Mouse (Mus musculus) forebrain, embryonic 11.5 days (tissue): Measurements from ENCODE around the gene Cisd3. TPM values are rescaled to one million over a fixed set of nuclear protein-coding genes. Genes with fewer than 3 reads are reported as not detected.

ENCODE experiments used
- ATAC-seq: fragments of 200-750 bp; cut with Nextera tagmentation; replicated peaks from 2 replicates; pipeline ENCODE4 v1.8.0; 2017; ENCODE audit warnings: moderate TSS enrichment; ENCODE audit not compliant: low FRiP score
- DNase-seq: peaks from one replicate; pipeline ENCODE4 v3.0.0-alpha.2; 2017; ENCODE audit warnings: low spot score
- H3K27ac ChIP-seq: fragments of 300-500 bp; sonication (generic); 2 replicates; pipeline ENCODE4 v1.5.1; 2014; ENCODE audit warnings: low read depth, low read length
- H3K27me3 ChIP-seq: fragments of 300-500 bp; sonication (generic); 2 replicates; pipeline ENCODE4 v1.6.1; 2014; ENCODE audit warnings: mild to moderate bottlenecking, low read length, mixed read lengths; ENCODE audit not compliant: control insufficient read depth, insufficient read depth
- H3K36me3 ChIP-seq: fragments of 300-500 bp; sonication (generic); 2 replicates; pipeline ENCODE4 v1.6.1; 2014; ENCODE audit warnings: mild to moderate bottlenecking, low read length, moderate library complexity, mixed read lengths; ENCODE audit not compliant: control insufficient read depth, insufficient read depth
- H3K4me1 ChIP-seq: fragments of 300-500 bp; sonication (generic); replicated peaks from 2 replicates; pipeline ENCODE4 v1.6.1; 2014; ENCODE audit warnings: low read length, mixed read lengths; ENCODE audit not compliant: control insufficient read depth, insufficient read depth
- H3K4me2 ChIP-seq: fragments of 300-500 bp; sonication (generic); 2 replicates; pipeline ENCODE4 v1.6.1; 2014; ENCODE audit warnings: low read depth, mild to moderate bottlenecking, low read length, moderate library complexity, mixed read lengths; ENCODE audit not compliant: severe bottlenecking
- H3K4me3 ChIP-seq: fragments of 300-500 bp; sonication (generic); 2 replicates; pipeline ENCODE4 v1.5.1; 2014; ENCODE audit warnings: low read depth, low read length
- H3K9ac ChIP-seq: fragments of 300-500 bp; sonication (generic); 2 replicates; pipeline ENCODE4 v1.6.1; 2014; ENCODE audit warnings: low read length
- H3K9me3 ChIP-seq: fragments of 300-500 bp; sonication (generic); 2 replicates; pipeline ENCODE4 v1.6.1; 2016; ENCODE audit warnings: low read length, mixed read lengths; ENCODE audit not compliant: control insufficient read depth
- WGBS: fragments of 180-500 bp; shearing (Covaris S2); extraction: QIAGEN DNeasy Blood & Tissue Kit; methylation state at CpG from one replicate; pipeline ENCODE4 v1.1.7; 2014; 5-methylcytosine and 5-hydroxymethylcytosine counted together
- polyA plus RNA-seq: library from polyadenylated mRNA; unstranded; fragments of >200 nt; fragmentation: Nextera tagmentation; extraction: Ambion mirVana; gene quantifications from 2 replicates; pipeline ENCODE4 v1.2.1, GENCODE M21; 2014

Cisd3 gene
- polyA plus RNA-seq, 1 experiment from 2014 or later = 13.5 TPM

- H3K9ac ChIP-seq = peak overlapping the region; percentile 28
- DNase-seq (no peak), ATAC-seq (no peak)
- peak overlapping the region; percentile 71 for H3K4me2 ChIP-seq
- no peaks in the 10 kb centered on the region for H3K9me3 ChIP-seq
- peaks cover 3% of the 10 kb centered on the region; the same call in 1 of the 2 replicates for H3K36me3 ChIP-seq
- H3K4me1 ChIP-seq = peaks cover 2% of the 10 kb centered on the region; the same call in 1 of the 2 replicates
- 73% methylated on average over 11 of the region's 11 CpGs for WGBS
- no peaks in the 10 kb centered on the region; the same call in 1 of the 2 replicates for H3K27me3 ChIP-seq
- peak overlapping the region; percentile 22; the same call in 1 of the 2 replicates for H3K4me3 ChIP-seq
- H3K27ac ChIP-seq = no peak overlapping the region
These were observed 789 bp downstream of the Cisd3 start for GRCm38 (mm10) chr11:97686322-97686908.

- no peak overlapping the region for H3K9ac ChIP-seq
- ATAC-seq (no peak), DNase-seq (no peak)
- H3K9me3 ChIP-seq = no peaks in the 10 kb centered on the region
- H3K4me2 ChIP-seq = no peak overlapping the region
- H3K27me3 ChIP-seq = no peaks in the 10 kb centered on the region; the same call in 1 of the 2 replicates
- H3K36me3 ChIP-seq = peaks cover 3% of the 10 kb centered on the region; the same call in 1 of the 2 replicates
- no peak overlapping the region for H3K27ac ChIP-seq
- no peak overlapping the region for H3K4me3 ChIP-seq
- WGBS = 92% methylated on average over 3 of the region's 3 CpGs
- H3K4me1 ChIP-seq = peaks cover 2% of the 10 kb centered on the region; the same call in 1 of the 2 replicates
These were observed 1.4 kb downstream of the Cisd3 start for GRCm38 (mm10) chr11:97687061-97687460.

GRCm38 (mm10) chr11:97689861-97690260 lies 4.2 kb downstream of the Cisd3 start:
- Histone ChIP-seq H3K4me1 (peaks cover 4% of the 10 kb centered on the region; the same call in 1 of the 2 replicates), H3K27ac (no peak overlapping the region), H3K9me3 (no peaks in the 10 kb centered on the region), H3K27me3 (no peaks in the 10 kb centered on the region), H3K9ac (no peak overlapping the region), H3K4me2 (no peak overlapping the region), H3K4me3 (no peak overlapping the region), H3K36me3 (peaks cover 3% of the 10 kb centered on the region; the same call in 1 of the 2 replicates)
- ATAC-seq = no peak
- 26% methylated on average over 10 of the region's 10 CpGs for WGBS
- peak; percentile 91 for DNase-seq

GRCm38 (mm10) chr11:97694435-97694834 lies 8.8 kb downstream of the Cisd3 start:
- H3K9ac ChIP-seq = no peak overlapping the region
- no peaks in the 10 kb centered on the region; the same call in 1 of the 2 replicates for H3K36me3 ChIP-seq
- H3K4me3 ChIP-seq = no peak overlapping the region
- no peaks in the 10 kb centered on the region for H3K9me3 ChIP-seq
- peak overlapping the region; percentile 70 for H3K27ac ChIP-seq
- WGBS = 90% methylated on average over 4 of the region's 4 CpGs
- ATAC-seq (no peak), DNase-seq (no peak)
- 0 out of 2 replicates have a peak overlapping the region, but pooled peaks have one; percentile 21 for H3K4me2 ChIP-seq
- no peaks in the 10 kb centered on the region for H3K27me3 ChIP-seq
- H3K4me1 ChIP-seq = peaks cover 27% of the 10 kb centered on the region

- 51% methylated on average over 17 of the region's 17 CpGs for WGBS
- Histone ChIP-seq H3K9ac (no peak overlapping the region; the same call in 1 of the 2 replicates), H3K27ac (peak overlapping the region; percentile 70), H3K4me2 (peak overlapping the region; percentile 34), H3K9me3 (no peaks in the 10 kb centered on the region), H3K27me3 (no peaks in the 10 kb centered on the region), H3K36me3 (no peaks in the 10 kb centered on the region; the same call in 1 of the 2 replicates), H3K4me1 (peaks cover 27% of the 10 kb centered on the region), H3K4me3 (0 out of 2 replicates have a peak overlapping the region, but pooled peaks have one; percentile 19)
- DNase-seq (no peak), ATAC-seq (no peak)
These were observed 9.5 kb downstream of the Cisd3 start for GRCm38 (mm10) chr11:97694921-97695711.

- ATAC-seq (no peak), DNase-seq (no peak)
- peaks cover 29% of the 10 kb centered on the region for H3K4me1 ChIP-seq
These were observed 10.2 kb downstream of the Cisd3 start for GRCm38 (mm10) chr11:97695712-97696401.

GRCm38 (mm10) chr11:97696669-97697068 lies 11.0 kb downstream of the Cisd3 start:
- 76% methylated on average over 8 of the region's 8 CpGs for WGBS
- no peak for ATAC-seq
- H3K9ac ChIP-seq = no peak overlapping the region
- no peaks in the 10 kb centered on the region for H3K27me3 ChIP-seq
- DNase-seq = no peak
- no peaks in the 10 kb centered on the region for H3K9me3 ChIP-seq
- no peaks in the 10 kb centered on the region for H3K36me3 ChIP-seq
- no peak overlapping the region for H3K27ac ChIP-seq
- H3K4me1 ChIP-seq = peaks cover 37% of the 10 kb centered on the region
- H3K4me3 ChIP-seq = no peak overlapping the region
- H3K4me2 ChIP-seq = peak overlapping the region; percentile 34; the same call in 1 of the 2 replicates

More at GRCm38 (mm10) chr11:97695712-97696401, 10.2 kb downstream of the Cisd3 start:
- peak overlapping the region; percentile 33 for H3K9ac ChIP-seq
- peak overlapping the region; percentile 19 for H3K4me3 ChIP-seq
- H3K9me3 ChIP-seq = no peaks in the 10 kb centered on the region
- H3K36me3 ChIP-seq = no peaks in the 10 kb centered on the region; the same call in 1 of the 2 replicates
- H3K27me3 ChIP-seq = no peaks in the 10 kb centered on the region
- WGBS = 15% methylated on average over 9 of the region's 9 CpGs
- peak overlapping the region; percentile 70 for H3K27ac ChIP-seq
- peak overlapping the region; percentile 34 for H3K4me2 ChIP-seq

GRCm38 (mm10) chr11:97697199-97697890 lies 11.7 kb downstream of the Cisd3 start:
- DNase-seq = no peak
- Histone ChIP-seq H3K4me1 (peaks cover 38% of the 10 kb centered on the region), H3K27ac (peak overlapping the region; percentile 4)

More at GRCm38 (mm10) chr11:97697199-97697890, 11.7 kb downstream of the Cisd3 start:
- 58% methylated on average over 11 of the region's 11 CpGs for WGBS
- no peaks in the 10 kb centered on the region for H3K36me3 ChIP-seq
- peak overlapping the region; percentile 86 for H3K4me2 ChIP-seq
- no peaks in the 10 kb centered on the region for H3K27me3 ChIP-seq
- peak overlapping the region; percentile 92 for H3K9ac ChIP-seq
- peak overlapping the region; percentile 76 for H3K4me3 ChIP-seq
- H3K9me3 ChIP-seq = no peaks in the 10 kb centered on the region
- no peak for ATAC-seq
